Mouse (Mus musculus) heart, postnatal 0 days (tissue): ENCODE data around the gene Nmrk1.

Source experiments
- CTCF ChIP-seq: IDR thresholded peaks from 2 replicates; pipeline ENCODE4 v1.5.1; 2016; ENCODE audit warnings: antibody characterized with exemption, control low read depth, low read depth
- EP300 ChIP-seq: IDR thresholded peaks from 2 replicates; pipeline ENCODE4 v1.6.1; 2016; ENCODE audit warnings: antibody characterized with exemption, low read depth

DNA sequence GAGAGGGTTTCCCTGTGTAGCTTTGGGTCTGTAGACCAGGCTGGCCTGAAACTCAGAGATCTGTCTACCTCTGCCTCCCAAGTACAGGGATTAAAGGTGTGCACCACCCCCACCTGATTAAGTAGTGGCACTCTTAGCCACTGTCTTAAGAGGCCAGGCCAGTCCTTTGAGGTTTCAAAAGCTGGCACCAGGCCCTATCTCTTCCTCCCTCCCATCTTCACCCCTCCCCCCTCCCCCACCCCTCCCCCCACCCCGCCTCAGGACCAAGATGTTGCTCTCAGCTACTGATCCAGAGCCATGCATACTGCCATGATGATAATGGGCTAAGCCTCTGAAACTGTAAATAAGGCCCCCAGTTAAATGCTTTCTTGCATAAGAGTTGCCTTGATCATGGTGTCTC, 27.6 kb downstream of the Nmrk1 start:
- no peak for TF ChIP-seq CTCF
- no peak for TF ChIP-seq EP300
